Mouse (Mus musculus): Measurements from ENCODE around the gene Fam217b. TPM values are rescaled to one million over a fixed set of nuclear protein-coding genes. Genes with fewer than 3 reads are reported as not detected.

The Fam217b gene
- polyA plus RNA-seq, 2 experiments: 3.1 to 5.7 TPM

DNA sequence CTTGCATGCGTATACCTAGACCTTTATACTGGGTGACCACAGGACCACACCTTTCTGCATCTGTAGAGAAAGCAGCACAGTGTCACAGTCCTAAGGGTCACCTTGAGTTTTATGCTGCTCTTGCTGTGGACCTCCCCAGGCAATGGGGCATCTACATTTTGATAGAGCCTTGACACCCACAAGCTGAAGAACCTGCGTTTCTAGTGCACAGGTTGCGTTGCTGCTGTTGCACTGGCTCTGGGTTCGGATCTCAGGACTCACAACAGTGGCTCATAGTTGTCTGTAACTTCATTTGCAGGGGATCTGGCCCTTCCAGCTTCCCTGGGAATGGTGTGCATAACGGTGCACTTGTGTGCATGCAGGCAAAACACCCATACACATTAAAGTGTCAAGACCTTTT, 12.9 kb downstream of the Fam217b start:
- H3K9ac ChIP-seq (ENCODE audit: low read depth, low read length, severe bottlenecking): no peak overlapping the region
- TF ChIP-seq POLR2A (IDR thresholded peaks at IDR 0.05; ENCODE audit: borderline replicate concordance, extremely low read depth, insufficient read depth, insufficient read length): no peak
- WGBS: 85% methylated on average over 5 of the region's 5 CpGs
- no peaks in the 10 kb centered on the region for H3K9me3 ChIP-seq (ENCODE audit: control insufficient read depth, low read length)
- H3K4me1 ChIP-seq (ENCODE audit: control insufficient read depth, insufficient read depth, low read length): peaks cover 9% of the 10 kb centered on the region; the same call in 1 of the 2 replicates
- no peak for ATAC-seq (ENCODE audit: low FRiP score, low read depth)
- H3K27ac ChIP-seq (replicated peaks; ENCODE audit: low read depth, low read length): no peak overlapping the region
- no peaks in the 10 kb centered on the region for H3K36me3 ChIP-seq (ENCODE audit: control insufficient read depth, insufficient read depth, low read length)
- no peak overlapping the region for H3K4me2 ChIP-seq (replicated peaks; ENCODE audit: low read depth, low read length, severe bottlenecking)
- H3K27me3 ChIP-seq (ENCODE audit: control insufficient read depth, insufficient read depth, low read length): no peaks in the 10 kb centered on the region
- H3K4me3 ChIP-seq (replicated peaks; ENCODE audit: low read length): no peak overlapping the region
- no peak for DNase-seq (ENCODE audit: low spot score)

DNA sequence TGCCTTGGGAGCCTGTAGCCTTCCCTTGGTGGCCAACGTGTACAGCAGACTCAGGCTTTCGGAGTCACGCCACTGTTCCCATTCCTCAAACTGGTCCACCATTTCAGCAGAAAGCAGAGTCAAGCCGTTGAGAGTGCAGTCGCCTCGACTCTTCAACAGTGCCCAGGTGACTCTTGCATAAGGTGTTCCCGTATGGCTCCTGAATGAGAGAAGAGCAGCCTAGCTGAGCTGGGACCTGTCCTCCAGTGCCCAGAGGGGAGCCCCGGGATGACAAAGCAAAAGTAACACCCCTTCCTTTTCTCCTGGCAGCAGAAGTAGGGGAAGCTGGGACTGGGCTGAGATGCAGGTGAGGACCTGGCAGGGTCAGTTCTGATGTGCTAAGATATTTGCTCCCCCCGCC, 13.9 kb downstream of the Fam217b start:
- no peaks in the 10 kb centered on the region for H3K9me3 ChIP-seq (ENCODE audit: control insufficient read depth, low read length)
- H3K4me3 ChIP-seq (replicated peaks; ENCODE audit: low read length): no peak overlapping the region
- no peak for TF ChIP-seq POLR2A (IDR thresholded peaks at IDR 0.05; ENCODE audit: borderline replicate concordance, extremely low read depth, insufficient read depth, insufficient read length)
- H3K4me2 ChIP-seq (replicated peaks; ENCODE audit: low read depth, low read length, severe bottlenecking): no peak overlapping the region
- no peak overlapping the region for H3K27ac ChIP-seq (replicated peaks; ENCODE audit: low read depth, low read length)
- WGBS: 81% methylated on average over 9 of the region's 9 CpGs
- DNase-seq (ENCODE audit: low spot score) (no peak), ATAC-seq (ENCODE audit: low FRiP score, low read depth) (no peak)
- H3K4me1 ChIP-seq (ENCODE audit: control insufficient read depth, insufficient read depth, low read length): 0 out of 2 replicates have a peak, but pooled peaks cover under 1% of the 10 kb centered on the region
- no peaks in the 10 kb centered on the region for H3K27me3 ChIP-seq (ENCODE audit: control insufficient read depth, insufficient read depth, low read length)
- no peaks in the 10 kb centered on the region for H3K36me3 ChIP-seq (ENCODE audit: control insufficient read depth, insufficient read depth, low read length)
- H3K9ac ChIP-seq (ENCODE audit: low read depth, low read length, severe bottlenecking): no peak overlapping the region

DNA sequence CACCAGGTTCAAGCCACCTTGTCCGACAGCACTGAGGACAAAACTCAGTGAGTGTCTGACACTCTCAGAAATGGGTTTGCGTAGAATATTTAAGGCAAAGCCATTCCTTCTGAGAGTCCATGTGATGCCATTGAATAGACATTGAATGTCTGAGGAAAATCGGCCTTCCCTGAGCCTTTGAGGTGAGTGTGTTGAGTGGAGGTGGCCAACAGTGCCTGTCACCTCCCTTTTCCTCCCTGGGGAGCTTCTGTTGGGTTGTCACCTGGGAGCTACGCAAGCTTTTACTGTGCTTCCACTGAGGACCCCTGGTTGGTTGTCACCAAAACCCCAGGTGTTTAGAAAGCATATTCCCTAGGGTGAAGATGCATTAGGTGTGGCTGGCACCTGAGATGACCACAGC, 14.4 kb downstream of the Fam217b start:
- H3K9ac ChIP-seq (ENCODE audit: low read depth, low read length, severe bottlenecking): no peak overlapping the region
- H3K4me1 ChIP-seq (ENCODE audit: control insufficient read depth, insufficient read depth, low read length): no peaks in the 10 kb centered on the region
- H3K4me3 ChIP-seq (replicated peaks; ENCODE audit: low read length): no peak overlapping the region
- DNase-seq (ENCODE audit: low spot score) (no peak), ATAC-seq (ENCODE audit: low FRiP score, low read depth) (no peak)
- no peaks in the 10 kb centered on the region for H3K27me3 ChIP-seq (ENCODE audit: control insufficient read depth, insufficient read depth, low read length)
- no peaks in the 10 kb centered on the region for H3K36me3 ChIP-seq (ENCODE audit: control insufficient read depth, insufficient read depth, low read length)
- WGBS: 79% methylated on average over 4 of the region's 4 CpGs
- H3K9me3 ChIP-seq (ENCODE audit: control insufficient read depth, low read length): no peaks in the 10 kb centered on the region
- TF ChIP-seq POLR2A (IDR thresholded peaks at IDR 0.05; ENCODE audit: borderline replicate concordance, extremely low read depth, insufficient read depth, insufficient read length): no peak
- no peak overlapping the region for H3K4me2 ChIP-seq (replicated peaks; ENCODE audit: low read depth, low read length, severe bottlenecking)
- no peak overlapping the region for H3K27ac ChIP-seq (replicated peaks; ENCODE audit: low read depth, low read length)

DNA sequence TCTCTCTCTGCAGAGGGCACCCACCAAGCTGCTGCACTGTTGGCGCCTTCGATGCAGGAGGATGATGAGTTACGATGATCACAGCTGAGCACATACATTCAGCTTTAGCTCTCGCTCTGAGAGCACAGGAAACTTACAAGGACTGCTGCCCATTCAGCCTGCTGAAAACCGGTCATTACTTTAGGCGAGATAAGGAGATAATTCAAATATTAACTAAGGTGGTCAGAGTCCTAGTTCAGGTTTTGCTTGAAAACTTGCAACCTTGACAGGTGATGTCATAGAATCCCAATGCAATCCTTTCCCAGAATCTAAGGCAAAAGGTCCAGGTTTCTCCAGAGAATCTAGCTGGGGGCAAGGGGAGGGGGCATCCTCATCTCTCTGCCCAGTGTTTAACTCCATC, 15.1 kb downstream of the Fam217b start:
- 83% methylated on average over 6 of the region's 6 CpGs for WGBS
- peaks cover 6% of the 10 kb centered on the region for H3K4me1 ChIP-seq (ENCODE audit: control insufficient read depth, insufficient read depth, low read length)

DNA sequence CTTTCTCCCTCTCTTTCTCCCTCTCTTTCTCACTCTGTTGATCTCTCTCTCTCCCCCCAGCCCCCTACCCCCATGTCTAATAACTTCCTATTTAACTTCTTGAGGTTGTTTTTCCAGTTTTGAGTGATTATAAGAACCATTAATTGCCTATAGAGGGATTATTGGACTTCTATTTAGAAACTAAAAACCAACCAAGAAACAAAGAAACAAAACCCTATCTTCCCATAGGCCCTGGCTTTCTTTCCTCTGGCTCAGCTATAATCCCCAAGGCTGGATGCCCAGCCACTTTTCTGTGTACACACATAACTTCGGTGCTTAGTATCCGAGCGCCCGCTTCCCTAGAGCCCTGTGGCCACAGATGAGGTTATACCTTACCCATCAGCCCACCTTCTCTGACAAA, 15.9 kb downstream of the Fam217b start, which contains the start of gene Cdh26:
Gene Cdh26, plus strand, starts transcription at position 301 of the 400 bp plus-strand sequence.
- Histone ChIP-seq H3K4me3 (replicated peaks; ENCODE audit: low read length) (no peak within 1 kb of the TSS), H3K9me3 (ENCODE audit: control insufficient read depth, low read length) (no peaks in the 10 kb centered on the region), H3K27ac (replicated peaks; ENCODE audit: low read depth, low read length) (no peak within 1 kb of the TSS), H3K36me3 (ENCODE audit: control insufficient read depth, insufficient read depth, low read length) (no peaks in the 10 kb centered on the region), H3K9ac (ENCODE audit: low read depth, low read length, severe bottlenecking) (no peak within 1 kb of the TSS), H3K4me1 (ENCODE audit: control insufficient read depth, insufficient read depth, low read length) (peaks cover 10% of the 10 kb centered on the region), H3K27me3 (ENCODE audit: control insufficient read depth, insufficient read depth, low read length) (no peaks in the 10 kb centered on the region), H3K4me2 (replicated peaks; ENCODE audit: low read depth, low read length, severe bottlenecking) (no peak within 1 kb of the TSS)
- DNase-seq (ENCODE audit: low spot score) (no peak), ATAC-seq (ENCODE audit: low FRiP score, low read depth) (no peak)
- 88% methylated on average over 4 of the region's 4 CpGs for WGBS
- no peak for TF ChIP-seq POLR2A (IDR thresholded peaks at IDR 0.05; ENCODE audit: borderline replicate concordance, extremely low read depth, insufficient read depth, insufficient read length)

More for the DNA sequence above, 15.1 kb downstream of the Fam217b start:
- Histone ChIP-seq H3K36me3 (ENCODE audit: control insufficient read depth, insufficient read depth, low read length) (no peaks in the 10 kb centered on the region), H3K4me3 (replicated peaks; ENCODE audit: low read length) (no peak overlapping the region), H3K27ac (replicated peaks; ENCODE audit: low read depth, low read length) (no peak overlapping the region), H3K9me3 (ENCODE audit: control insufficient read depth, low read length) (no peaks in the 10 kb centered on the region), H3K27me3 (ENCODE audit: control insufficient read depth, insufficient read depth, low read length) (no peaks in the 10 kb centered on the region), H3K9ac (ENCODE audit: low read depth, low read length, severe bottlenecking) (no peak overlapping the region), H3K4me2 (replicated peaks; ENCODE audit: low read depth, low read length, severe bottlenecking) (no peak overlapping the region)
- DNase-seq (ENCODE audit: low spot score) (no peak), ATAC-seq (ENCODE audit: low FRiP score, low read depth) (no peak)
- TF ChIP-seq POLR2A (IDR thresholded peaks at IDR 0.05; ENCODE audit: borderline replicate concordance, extremely low read depth, insufficient read depth, insufficient read length): no peak

DNA sequence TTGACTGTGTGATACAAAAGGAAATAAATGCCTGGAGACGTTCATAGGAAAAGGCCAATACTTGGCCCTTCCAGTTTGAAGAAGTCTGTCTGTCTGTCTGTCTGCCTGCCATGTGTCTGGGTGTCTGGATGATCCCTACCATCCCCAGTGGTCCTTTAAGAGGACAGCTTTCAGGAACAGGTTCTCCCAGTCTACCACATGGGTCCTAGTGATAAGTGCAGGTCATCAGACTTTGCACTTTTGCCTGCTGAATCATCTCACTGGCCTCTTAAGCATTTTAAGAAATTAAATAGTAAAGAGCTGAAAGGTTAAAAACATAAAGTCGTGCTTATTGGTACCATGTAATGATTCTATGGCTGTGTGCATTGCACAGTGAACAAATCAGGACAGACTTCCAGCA, 19.2 kb downstream of the Fam217b start:
- no peak overlapping the region for H3K9ac ChIP-seq (ENCODE audit: low read depth, low read length, severe bottlenecking)
- H3K9me3 ChIP-seq (ENCODE audit: control insufficient read depth, low read length): no peaks in the 10 kb centered on the region
- no peak overlapping the region for H3K4me2 ChIP-seq (replicated peaks; ENCODE audit: low read depth, low read length, severe bottlenecking)
- ATAC-seq (ENCODE audit: low FRiP score, low read depth): no peak
- 65% methylated on average over 2 of the region's 2 CpGs for WGBS
- no peak overlapping the region for H3K27ac ChIP-seq (replicated peaks; ENCODE audit: low read depth, low read length)
- no peak for TF ChIP-seq POLR2A (IDR thresholded peaks at IDR 0.05; ENCODE audit: borderline replicate concordance, extremely low read depth, insufficient read depth, insufficient read length)
- H3K36me3 ChIP-seq (ENCODE audit: control insufficient read depth, insufficient read depth, low read length): no peaks in the 10 kb centered on the region
- DNase-seq (ENCODE audit: low spot score): no peak
- no peak overlapping the region for H3K4me3 ChIP-seq (replicated peaks; ENCODE audit: low read length)
- H3K27me3 ChIP-seq (ENCODE audit: control insufficient read depth, insufficient read depth, low read length): no peaks in the 10 kb centered on the region
- H3K4me1 ChIP-seq (ENCODE audit: control insufficient read depth, insufficient read depth, low read length): peaks cover 13% of the 10 kb centered on the region
